26 mouse cellular contexts compared by ENCODE assay signal in genomic region chr3:33902431-33902830, GRCm38 (mm10). TPM values are rescaled to one million over a fixed set of nuclear protein-coding genes. Genes with fewer than 3 reads are reported as not detected.
DNase-seq lines count a peak whose midpoint lies in the region; ATAC-seq and TF ChIP-seq lines count a peak whose summit lies in the region.
"Had no signal": no experiment of that assay in that cellular context is flagged by ENCODE, and none has a peak within 500 bp of the region (broad histone marks: within the 10 kb centered on the region; RNA-seq: fewer than 3 reads in every experiment).

No protein-coding gene starts in this region.

- no peak for TF ChIP-seq CTCF in Patski (IDR thresholded peaks at IDR 0.05)

- 85% methylated on average over 2 of the region's 2 CpGs for WGBS in midbrain, embryonic 13.5 days
- 82% methylated on average over 2 of the region's 2 CpGs for WGBS in midbrain, embryonic 11.5 days

- no peaks in the 10 kb centered on the region for H3K27me3 ChIP-seq in midbrain, embryonic 13.5 days
- no peaks in the 10 kb centered on the region for H3K27me3 ChIP-seq in midbrain, embryonic 11.5 days (ENCODE audit: control insufficient read depth, insufficient read depth, low read length)
- no peaks in the 10 kb centered on the region for H3K27me3 ChIP-seq in Patski
- H3K27me3 ChIP-seq: CH12.LX; embryonic facial prominence, embryonic 15.5 days had no signal

- no peak overlapping the region for H3K4me2 ChIP-seq in midbrain, embryonic 13.5 days (replicated peaks)
- H3K4me2 ChIP-seq in midbrain, embryonic 11.5 days: no peak overlapping the region
- H3K4me2 ChIP-seq: embryonic facial prominence, embryonic 13.5 days; embryonic facial prominence, embryonic 15.5 days; forebrain, embryonic 13.5 days; forebrain, embryonic 15.5 days had no signal

- CTCF ChIA-PET in Patski (lab: Charles Lee): interaction anchor here (0.9 to 2.9 kb wide), 6 partner anchors 11 to 78 kb away, joined by 3 to 10 read pairs (median 4); partner anchors contain the start of gene Ccdc39

- peaks cover 27% of the 10 kb centered on the region for H3K4me1 ChIP-seq in midbrain, embryonic 13.5 days (replicated peaks)
- no peaks in the 10 kb centered on the region for H3K4me1 ChIP-seq in midbrain, embryonic 11.5 days (ENCODE audit: control insufficient read depth, insufficient read depth, low read length)
- H3K4me1 ChIP-seq: embryonic facial prominence, embryonic 15.5 days had no signal

- no peak for ATAC-seq in midbrain, embryonic 13.5 days
- ATAC-seq in midbrain, embryonic 11.5 days (ENCODE audit: low FRiP score): no peak
- peak; percentile 98 for ATAC-seq in Patski
- ATAC-seq in granulocyte monocyte progenitor cell, adult 5-6 weeks (replicated peaks; ENCODE audit: poor library complexity, severe bottlenecking): no peak
- ATAC-seq: CD4-positive, CD25-positive, alpha-beta regulatory T cell, adult 4 months; forebrain, embryonic 13.5 days; forebrain, embryonic 15.5 days; forebrain, postnatal 0 days had no signal

- H3K9me3 ChIP-seq in midbrain, embryonic 13.5 days: no peaks in the 10 kb centered on the region
- H3K9me3 ChIP-seq in midbrain, embryonic 11.5 days (ENCODE audit: control insufficient read depth, low read length): no peaks in the 10 kb centered on the region
- H3K9me3 ChIP-seq: embryonic facial prominence, embryonic 13.5 days; embryonic facial prominence, embryonic 15.5 days; forebrain, embryonic 13.5 days; forebrain, embryonic 15.5 days; G1E had no signal

- peak overlapping the region; percentile 12; the same call in 1 of the 2 replicates for H3K27ac ChIP-seq in midbrain, embryonic 13.5 days
- no peak overlapping the region for H3K27ac ChIP-seq in midbrain, embryonic 11.5 days (ENCODE audit: low read depth, low read length)
- H3K27ac ChIP-seq: embryonic facial prominence, embryonic 13.5 days; embryonic facial prominence, embryonic 15.5 days; forebrain, embryonic 13.5 days; forebrain, embryonic 15.5 days had no signal

- H3K9ac ChIP-seq in midbrain, embryonic 13.5 days (replicated peaks): no peak overlapping the region
- no peak overlapping the region for H3K9ac ChIP-seq in midbrain, embryonic 11.5 days (ENCODE audit: low read length)
- H3K9ac ChIP-seq: embryonic facial prominence, embryonic 13.5 days; embryonic facial prominence, embryonic 15.5 days; forebrain, embryonic 13.5 days; forebrain, embryonic 15.5 days; forebrain, postnatal 0 days had no signal

- intact Hi-C loops in gastrocnemius, postnatal 36 days (cut with DNase I): no loop called here

- no peak overlapping the region for H3K4me3 ChIP-seq in midbrain, embryonic 13.5 days (replicated peaks)
- no peak overlapping the region for H3K4me3 ChIP-seq in midbrain, embryonic 11.5 days (ENCODE audit: low read depth, low read length)
- H3K4me3 ChIP-seq: embryonic facial prominence, embryonic 13.5 days; embryonic facial prominence, embryonic 15.5 days; forebrain, embryonic 13.5 days; forebrain, embryonic 15.5 days had no signal

- DNase-seq in midbrain, embryonic 11.5 days (ENCODE audit: low spot score, missing footprints): no peak
- peak; percentile 48 for DNase-seq in 3T3-L1 (ENCODE audit: low read depth, low spot score)
- peak; percentile 87 for DNase-seq in Muller cell, postnatal 12 days (ENCODE audit: inconsistent ontology term)
- DNase-seq in Patski (ENCODE audit: low read depth, low spot score): peak; percentile 72
- no peak for DNase-seq in cerebellum, postnatal 14 days
- DNase-seq in gastrocnemius, postnatal 36 days: no peak
- DNase-seq: adrenal gland, adult 2 months; adrenal gland, postnatal 10 days; adrenal gland, postnatal 25 days; B cell, adult 2 months; cerebellum, adult 11 months; cerebellum, adult 18-20 months; cerebellum, adult 8-10 months; cerebellum, adult 9-11 months; cerebellum, postnatal 25 days; embryo, embryonic 11 days; forebrain, postnatal 0 days had no signal

- H3K36me3 ChIP-seq in midbrain, embryonic 13.5 days: no peaks in the 10 kb centered on the region
- H3K36me3 ChIP-seq in midbrain, embryonic 11.5 days (ENCODE audit: control insufficient read depth, insufficient read depth, low read length): no peaks in the 10 kb centered on the region
- H3K36me3 ChIP-seq: embryonic facial prominence, embryonic 13.5 days; embryonic facial prominence, embryonic 15.5 days; forebrain, embryonic 15.5 days had no signal

- in situ Hi-C loops in Patski (cut with MboI; ENCODE audit: low pct_unique_long_range_greater_than_20kb): no loop called here

- POLR2A ChIA-PET in Patski (lab: Charles Lee): interaction anchor here (0.7 kb wide), 1 partner anchor 45 kb away, joined by 3 read pairs; no protein-coding TSS in a partner anchor

RNA-seq across cellular contexts. Expression of gene Ccdc39, which starts 58.3 kb away (rescaled TPM):
- 13.7 and 14.1 TPM in 2 replicates for polyA plus RNA-seq in midbrain, embryonic 13.5 days (2015; fragmentation: Nextera tagmentation; extraction: Ambion mirVana)
- polyA plus RNA-seq in midbrain, embryonic 11.5 days (2014; fragmentation: Nextera tagmentation; extraction: Ambion mirVana): 9.3 and 10.9 TPM in 2 replicates
- polyA plus RNA-seq in Patski (2021): 19.1 TPM
- not detected in 2 replicates for total RNA-seq in granulocyte monocyte progenitor cell, adult 5-6 weeks (2014; fragmentation: Nextera tagmentation)
- total RNA-seq in granulocyte monocyte progenitor cell, adult 5-6 weeks (2017): 0.09 TPM in 1 of 2 replicates, not detected in the other
- under 1 TPM; 0.15 to 0.26 TPM for total RNA-seq in gastrocnemius, postnatal 36 days (2021)

Comparison
In these comparisons a context has a peak if more than half of its experiments do, and no peak if none do; other contexts are left out.
1. DNase-seq: peak in 3T3-L1 (single experiment), Muller cell, postnatal 12 days (single experiment) and Patski (single experiment); none in midbrain, embryonic 11.5 days (single experiment), cerebellum, postnatal 14 days (0 of 2) and gastrocnemius, postnatal 36 days (0 of 2).